Mouse (Mus musculus) lung, adult 2 months (tissue): ENCODE data around the gene Lonp1. TPM values are rescaled to one million over a fixed set of nuclear protein-coding genes. Genes with fewer than 3 reads are reported as not detected.

Experiments used
- DNase-seq: peaks from one replicate; pipeline ENCODE4 v3.0.0; 2022
- H3K4me1 ChIP-seq: fragments of 200-500 bp; 2 replicates; pipeline ENCODE4 v1.6.1; 2011; ENCODE audit warnings: low read length; ENCODE audit not compliant: control insufficient read depth, insufficient read depth
- H3K4me3 ChIP-seq: fragments of 200-500 bp; replicated peaks from 2 replicates; pipeline ENCODE3; 2011; ENCODE audit warnings: low read depth, mild to moderate bottlenecking, control low read depth, low read length; ENCODE audit errors: extremely low read depth
- CTCF ChIP-seq: fragments of 200-500 bp; IDR thresholded peaks from 2 replicates; pipeline ENCODE4 v1.5.1; 2011; ENCODE audit warnings: mild to moderate bottlenecking, low read length, control low read depth; ENCODE audit not compliant: insufficient read depth
- POLR2A ChIP-seq: fragments of 200-500 bp; IDR thresholded peaks from 2 replicates; pipeline ENCODE4 v1.6.1; 2011; ENCODE audit warnings: low read depth, mild to moderate bottlenecking, control low read depth, low read length, borderline replicate concordance; ENCODE audit errors: extremely low read depth
- WGBS: fragments of 180-500 bp; shearing (Covaris S2); methylation state at CpG from one replicate; pipeline ENCODE4 v1.1.7; 2018; 5-methylcytosine and 5-hydroxymethylcytosine counted together
- polyA plus RNA-seq: library from polyadenylated mRNA; depleted of rRNA; stranded (reverse); fragments of >200 nt; gene quantifications from 2 replicates; pipeline ENCODE4 v1.2.3, GENCODE M21; 2012

The Lonp1 gene
- polyA plus RNA-seq, 1 experiment, result 53.9 TPM

GRCm38 (mm10) chr17:56627530-56628277, 1.0 kb upstream of the Lonp1 start, which contains the start of gene Catsperd:
TSS of gene Catsperd (plus strand) at chr17:56628143.
- TF ChIP-seq CTCF (no peak), POLR2A (no peak)
- H3K4me1 ChIP-seq, result peaks cover 8% of the 10 kb centered on the region
- WGBS, result 10% methylated on average over 26 of the region's 26 CpGs
- DNase-seq, result no peak
- peak within 1 kb of the TSS; percentile 79 for H3K4me3 ChIP-seq

GRCm38 (mm10) chr17:56626260-56626659, 427 bp downstream of the Lonp1 start:
- no peak for DNase-seq
- TF ChIP-seq CTCF, result no peak
- TF ChIP-seq POLR2A, result no peak
- WGBS, result under 1% methylated on average over 32 of the region's 32 CpGs
- Histone ChIP-seq H3K4me1 (peaks cover 8% of the 10 kb centered on the region), H3K4me3 (peak overlapping the region; percentile 79)

GRCm38 (mm10) chr17:56625495-56625894, 1.2 kb downstream of the Lonp1 start:
- H3K4me3 ChIP-seq, result no peak overlapping the region
- peaks cover 8% of the 10 kb centered on the region for H3K4me1 ChIP-seq
- 73% methylated on average over 3 of the region's 3 CpGs for WGBS

GRCm38 (mm10) chr17:56617628-56618027, 9.1 kb downstream of the Lonp1 start:
- TF ChIP-seq CTCF (no peak), POLR2A (no peak)
- Histone ChIP-seq H3K4me3 (no peak overlapping the region), H3K4me1 (peaks cover 5% of the 10 kb centered on the region)
- DNase-seq, result no peak
- WGBS, result 90% methylated on average over 8 of the region's 8 CpGs

More at GRCm38 (mm10) chr17:56625495-56625894, 1.2 kb downstream of the Lonp1 start:
- no peak for TF ChIP-seq CTCF
- TF ChIP-seq POLR2A, result no peak
- DNase-seq, result no peak

- no peak for TF ChIP-seq POLR2A
- TF ChIP-seq CTCF, result no peak
- peaks cover 7% of the 10 kb centered on the region for H3K4me1 ChIP-seq
- whole genome bisulfite sequencing, result 78% methylated on average over 3 of the region's 3 CpGs
- DNase-seq, result no peak
- no peak overlapping the region for H3K4me3 ChIP-seq
Observed at GRCm38 (mm10) chr17:56616725-56617124, 10.0 kb downstream of the Lonp1 start.

- 86% methylated on average over 4 of the region's 4 CpGs for WGBS
- no peak for DNase-seq
- TF ChIP-seq POLR2A (no peak), CTCF (no peak)
- Histone ChIP-seq H3K4me1 (peaks cover 7% of the 10 kb centered on the region), H3K4me3 (no peak overlapping the region)
Observed at GRCm38 (mm10) chr17:56615792-56616191, 10.9 kb downstream of the Lonp1 start.

- DNase-seq, result no peak
- Histone ChIP-seq H3K4me3 (no peak overlapping the region), H3K4me1 (peaks cover 9% of the 10 kb centered on the region)
- 77% methylated on average over 11 of the region's 11 CpGs for WGBS
- TF ChIP-seq CTCF (no peak), POLR2A (no peak)
Observed at GRCm38 (mm10) chr17:56615136-56615784, 11.4 kb downstream of the Lonp1 start.

- TF ChIP-seq CTCF, result no peak
- TF ChIP-seq POLR2A, result no peak
- no peak for DNase-seq
- peak overlapping the region; percentile 94 for H3K4me3 ChIP-seq
- peaks cover 12% of the 10 kb centered on the region for H3K4me1 ChIP-seq
- 21% methylated on average over 14 of the region's 14 CpGs for WGBS
Observed at GRCm38 (mm10) chr17:56614391-56615135, 12.1 kb downstream of the Lonp1 start.

- Histone ChIP-seq H3K4me3 (peak overlapping the region; percentile 94), H3K4me1 (peaks cover 12% of the 10 kb centered on the region)
- DNase-seq, result peak; percentile 27
- under 1% methylated on average over 26 of the region's 26 CpGs for WGBS
Observed at GRCm38 (mm10) chr17:56613893-56614292, 12.8 kb downstream of the Lonp1 start.
